8 mouse cellular contexts compared by ENCODE assay signal in the genomic region with DNA sequence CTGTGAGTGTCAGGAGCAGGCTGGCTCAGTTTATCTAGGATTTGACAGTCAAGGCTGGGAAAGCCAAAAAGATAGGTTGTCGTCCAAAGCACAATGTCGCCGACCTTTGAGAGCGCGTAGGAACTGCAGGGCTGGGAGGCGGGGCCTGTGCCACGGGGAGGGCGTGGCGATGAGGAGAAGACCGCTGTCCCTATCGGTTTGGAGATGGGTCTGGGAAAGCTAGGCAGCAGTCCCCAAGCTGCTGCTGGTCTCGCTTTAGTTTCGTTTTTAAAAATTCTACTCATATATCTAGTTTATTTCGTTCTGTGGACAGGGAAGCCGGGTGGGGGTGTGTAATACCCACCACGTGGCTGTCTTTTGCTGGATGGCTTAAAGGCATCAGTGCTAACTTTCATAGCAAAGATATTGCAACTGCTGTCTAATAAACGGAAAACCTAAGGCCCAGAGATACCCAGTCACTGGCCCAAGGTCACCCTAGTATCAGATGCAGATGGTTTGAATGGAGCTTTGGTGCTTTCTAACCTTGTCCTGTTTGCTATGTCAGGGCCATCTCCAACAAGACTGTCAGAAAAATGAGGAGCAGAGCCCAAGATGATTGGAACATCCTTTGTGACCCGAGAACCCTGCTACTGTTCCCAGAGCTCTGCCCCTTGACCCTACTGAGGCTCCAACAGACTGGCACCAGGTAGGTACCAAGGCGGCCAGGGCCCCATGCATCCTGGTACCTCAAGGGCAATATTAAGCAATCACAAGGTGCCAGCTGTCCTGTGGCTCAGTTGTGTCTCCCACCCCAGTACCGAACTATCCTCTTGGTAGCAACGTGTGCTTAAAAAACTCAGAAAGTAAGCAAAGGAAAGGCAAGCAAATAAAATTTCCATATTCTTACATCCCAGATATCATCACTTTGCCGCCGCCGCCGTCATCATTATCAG. TPM values are rescaled to one million over a fixed set of nuclear protein-coding genes. Genes with fewer than 3 reads are reported as not detected.
DNase-seq lines count a peak whose midpoint lies in the region; ATAC-seq and TF ChIP-seq lines count a peak whose summit lies in the region.

No protein-coding gene starts in this region.

- TF ChIP-seq CTCF in intestine, postnatal 0 days (IDR thresholded peaks at IDR 0.05; ENCODE audit: low read depth) = peak; percentile 77
- peak; percentile 47; the same call in 1 of the 2 replicates for TF ChIP-seq CTCF in small intestine, adult 2 months (IDR thresholded peaks at IDR 0.05; ENCODE audit: extremely low read depth, insufficient read length, insufficient replicate concordance, low read depth, low read length)

- TF ChIP-seq POLR2A in small intestine, adult 2 months (IDR thresholded peaks at IDR 0.05; ENCODE audit: low read depth, low read length) = no peak; the same call in 1 of the 2 replicates

- no peaks in the 10 kb centered on the region for H3K9me3 ChIP-seq in intestine, postnatal 0 days (ENCODE audit: control insufficient read depth)
- no peaks in the 10 kb centered on the region for H3K9me3 ChIP-seq in limb, embryonic 12.5 days
- no peaks in the 10 kb centered on the region for H3K9me3 ChIP-seq in midbrain, embryonic 13.5 days

- H3K4me2 ChIP-seq in intestine, postnatal 0 days (replicated peaks; ENCODE audit: low read depth) = peak overlapping the region; percentile 71
- peak overlapping the region; percentile 65 for H3K4me2 ChIP-seq in limb, embryonic 12.5 days
- peak overlapping the region; percentile 61 for H3K4me2 ChIP-seq in midbrain, embryonic 13.5 days (replicated peaks)

- 15% methylated on average over 25 of the region's 25 CpGs for WGBS in intestine, postnatal 0 days
- 25% methylated on average over 25 of the region's 25 CpGs for WGBS in limb, embryonic 12.5 days
- WGBS in midbrain, embryonic 13.5 days = 23% methylated on average over 25 of the region's 25 CpGs
- WGBS in small intestine, adult 2 months = 3% methylated on average over 25 of the region's 25 CpGs

- 0 out of 2 replicates have a peak overlapping the region, but pooled peaks have one; percentile 11 for H3K9ac ChIP-seq in intestine, postnatal 0 days (ENCODE audit: low read depth, low read length)
- H3K9ac ChIP-seq in limb, embryonic 12.5 days (replicated peaks) = peak overlapping the region; percentile 48
- peak overlapping the region; percentile 48 for H3K9ac ChIP-seq in midbrain, embryonic 13.5 days (replicated peaks)

- ATAC-seq in cerebellum, adult (ENCODE audit: insufficient number of reproducible peaks, low FRiP score, low TSS enrichment) = no peak
- peak; percentile 61; the same call in 1 of the 2 replicates for ATAC-seq in intestine, postnatal 0 days
- no peak for ATAC-seq in limb, embryonic 12.5 days (ENCODE audit: insufficient number of reproducible peaks, insufficient read depth, low FRiP score, low TSS enrichment, low read depth)
- ATAC-seq in midbrain, embryonic 13.5 days = 0 out of 2 replicates have a peak, but pooled peaks have one; percentile 48

- no peaks in the 10 kb centered on the region for H3K36me3 ChIP-seq in intestine, postnatal 0 days (ENCODE audit: control insufficient read depth, insufficient read depth)
- no peaks in the 10 kb centered on the region for H3K36me3 ChIP-seq in limb, embryonic 12.5 days
- no peaks in the 10 kb centered on the region for H3K36me3 ChIP-seq in midbrain, embryonic 13.5 days
- H3K36me3 ChIP-seq in small intestine, adult 2 months (ENCODE audit: control insufficient read depth, insufficient read depth, low read length) = no peaks in the 10 kb centered on the region

- H3K4me1 ChIP-seq in intestine, postnatal 0 days (replicated peaks; ENCODE audit: control insufficient read depth, insufficient read depth, low read length) = peaks cover 8% of the 10 kb centered on the region; the same call in 1 of the 2 replicates
- H3K4me1 ChIP-seq in limb, embryonic 12.5 days (replicated peaks) = peaks cover 15% of the 10 kb centered on the region
- peaks cover 18% of the 10 kb centered on the region for H3K4me1 ChIP-seq in midbrain, embryonic 13.5 days (replicated peaks)
- H3K4me1 ChIP-seq in small intestine, adult 2 months (ENCODE audit: control insufficient read depth, insufficient read depth, insufficient read length, low read length) = peaks cover 8% of the 10 kb centered on the region; the same call in 1 of the 2 replicates

- peak overlapping the region; percentile 45 for H3K4me3 ChIP-seq in intestine, postnatal 0 days (ENCODE audit: low read depth, low read length)
- H3K4me3 ChIP-seq in limb, embryonic 12.5 days (replicated peaks) = peak overlapping the region; percentile 41
- H3K4me3 ChIP-seq in midbrain, embryonic 13.5 days (replicated peaks) = peak overlapping the region; percentile 41
- H3K4me3 ChIP-seq in small intestine, adult 2 months (ENCODE audit: low read depth, low read length) = peak overlapping the region; percentile 49

- no peak overlapping the region for H3K27ac ChIP-seq in intestine, postnatal 0 days (ENCODE audit: low read depth, low read length)
- H3K27ac ChIP-seq in limb, embryonic 12.5 days = no peak overlapping the region
- H3K27ac ChIP-seq in midbrain, embryonic 13.5 days = no peak overlapping the region
- no peak overlapping the region for H3K27ac ChIP-seq in small intestine, adult 2 months (ENCODE audit: insufficient read depth, low read depth, low read length)

- H3K27me3 ChIP-seq in intestine, postnatal 0 days (replicated peaks; ENCODE audit: control insufficient read depth, insufficient read depth, low read length) = no peaks in the 10 kb centered on the region
- H3K27me3 ChIP-seq in limb, embryonic 12.5 days = peaks cover 28% of the 10 kb centered on the region
- H3K27me3 ChIP-seq in midbrain, embryonic 13.5 days = peaks cover 20% of the 10 kb centered on the region
- no peaks in the 10 kb centered on the region for H3K27me3 ChIP-seq in small intestine, adult 2 months (ENCODE audit: control insufficient read depth, insufficient read depth, low read length)

- peak; percentile 68 for DNase-seq in cerebellum, adult 11 months
- DNase-seq in embryo, embryonic 11.5 days (ENCODE audit: low read depth, low spot score) = peak; percentile 48
- DNase-seq in heart, adult 11 months = peak; percentile 98

RNA-seq across cellular contexts. Expression of a gene that starts 31.6 kb away (rescaled TPM):
- 0.94 and 1.4 TPM in 2 replicates for polyA plus RNA-seq in intestine, postnatal 0 days (2015; fragmentation: Nextera tagmentation; extraction: Ambion mirVana)
- 9.5 and 10.5 TPM in 2 replicates for polyA plus RNA-seq in limb, embryonic 12.5 days (2016; fragmentation: Nextera tagmentation; extraction: Ambion mirVana)
- 4.2 and 4.4 TPM in 2 replicates for polyA plus RNA-seq in midbrain, embryonic 13.5 days (2015; fragmentation: Nextera tagmentation; extraction: Ambion mirVana)
- 2.5 and 3.7 TPM in 2 replicates for polyA plus RNA-seq in small intestine, adult 2 months (2012; rRNA removed)

RNA-seq across cellular contexts. Expression of a gene that starts 40.5 kb away (rescaled TPM):
- polyA plus RNA-seq in intestine, postnatal 0 days (2015; fragmentation: Nextera tagmentation; extraction: Ambion mirVana) = 0.08 and 0.58 TPM in 2 replicates
- not detected in 2 replicates for polyA plus RNA-seq in limb, embryonic 12.5 days (2016; fragmentation: Nextera tagmentation; extraction: Ambion mirVana)
- polyA plus RNA-seq in midbrain, embryonic 13.5 days (2015; fragmentation: Nextera tagmentation; extraction: Ambion mirVana) = not detected in 2 replicates
- 0.11 and 3.5 TPM in 2 replicates for polyA plus RNA-seq in small intestine, adult 2 months (2012; rRNA removed)

RNA-seq across cellular contexts. Expression of a gene that starts 47.6 kb away (rescaled TPM):
- polyA plus RNA-seq in intestine, postnatal 0 days (2015; fragmentation: Nextera tagmentation; extraction: Ambion mirVana) = 11.2 and 11.6 TPM in 2 replicates
- 10.7 and 12.5 TPM in 2 replicates for polyA plus RNA-seq in limb, embryonic 12.5 days (2016; fragmentation: Nextera tagmentation; extraction: Ambion mirVana)
- 13.6 and 17.7 TPM in 2 replicates for polyA plus RNA-seq in midbrain, embryonic 13.5 days (2015; fragmentation: Nextera tagmentation; extraction: Ambion mirVana)
- 35.6 and 67.1 TPM in 2 replicates for polyA plus RNA-seq in small intestine, adult 2 months (2012; rRNA removed)

RNA-seq across cellular contexts. Expression of a gene that starts 54.1 kb away (rescaled TPM):
- 287 and 304 TPM in 2 replicates for polyA plus RNA-seq in intestine, postnatal 0 days (2015; fragmentation: Nextera tagmentation; extraction: Ambion mirVana)
- 173 and 188 TPM in 2 replicates for polyA plus RNA-seq in limb, embryonic 12.5 days (2016; fragmentation: Nextera tagmentation; extraction: Ambion mirVana)
- 145 and 148 TPM in 2 replicates for polyA plus RNA-seq in midbrain, embryonic 13.5 days (2015; fragmentation: Nextera tagmentation; extraction: Ambion mirVana)
- 83.4 and 151 TPM in 2 replicates for polyA plus RNA-seq in small intestine, adult 2 months (2012; rRNA removed)

RNA-seq across cellular contexts. Expression of a gene that starts 55.8 kb away (rescaled TPM):
- polyA plus RNA-seq in intestine, postnatal 0 days (2015; fragmentation: Nextera tagmentation; extraction: Ambion mirVana) = 0.35 and 0.39 TPM in 2 replicates
- polyA plus RNA-seq in limb, embryonic 12.5 days (2016; fragmentation: Nextera tagmentation; extraction: Ambion mirVana) = 3.4 and 4.0 TPM in 2 replicates
- polyA plus RNA-seq in midbrain, embryonic 13.5 days (2015; fragmentation: Nextera tagmentation; extraction: Ambion mirVana) = 5.0 and 6.2 TPM in 2 replicates
- 5.8 and 8.6 TPM in 2 replicates for polyA plus RNA-seq in small intestine, adult 2 months (2012; rRNA removed)

Comparison
In these comparisons a context has a peak if more than half of its experiments do, and no peak if none do; other contexts are left out.
1. DNase-seq: peak in every context shown above with its lines; median percentile 98 in heart, adult 11 months; 68 in cerebellum, adult 11 months; 48 in embryo, embryonic 11.5 days.
2. ATAC-seq: peak in intestine, postnatal 0 days (single experiment) and midbrain, embryonic 13.5 days (single experiment); none in cerebellum, adult (single experiment) and limb, embryonic 12.5 days (single experiment).
3. Peak in every context shown above with its lines, with median percentiles within 50 percentile points of each other: H3K4me2 ChIP-seq, H3K4me3 ChIP-seq and H3K9ac ChIP-seq.